Mouse (Mus musculus): Measurements from ENCODE around the gene Ttc23l. TPM values are rescaled to one million over a fixed set of nuclear protein-coding genes. Genes with fewer than 3 reads are reported as not detected.
A peak's percentile ranks its signal among the peaks of the same experiment; 100 is the strongest.
"Not testable (repeated sequence)": the region's sequence is repeated elsewhere in the genome, so short reads cannot be mapped to it uniquely, and the experiment has no call there.

Gene Ttc23l
- not detected for total RNA-seq (2021)
- long read RNA-seq, experiment 1: 0 reads
- long read RNA-seq, experiment 2: 0 reads

- no peak for DNase-seq (ENCODE audit: low spot score in 2 of 2)
These were observed at the start of gene Ttc23l for GRCm38 (mm10) chr15:10558465-10558864. Ttc23l (minus strand) TSS chr15:10558668.

- DNase-seq (ENCODE audit: low spot score in 2 of 2): no peak
These were observed 40.9 kb upstream of the Ttc23l start for GRCm38 (mm10) chr15:10599413-10599812.

GRCm38 (mm10) chr15:10598259-10599225 is 40.1 kb upstream of the Ttc23l start:
- no peak for DNase-seq (ENCODE audit: low spot score in 2 of 2)

- no peak for DNase-seq (ENCODE audit: low spot score in 2 of 2)
These were observed 38.4 kb upstream of the Ttc23l start for GRCm38 (mm10) chr15:10596871-10597270.

GRCm38 (mm10) chr15:10595408-10595807 is 36.9 kb upstream of the Ttc23l start:
- DNase-seq (ENCODE audit: low spot score in 2 of 2): no peak

GRCm38 (mm10) chr15:10594910-10595309 is 36.4 kb upstream of the Ttc23l start:
- no peak for DNase-seq (ENCODE audit: low spot score in 2 of 2)

- DNase-seq (ENCODE audit: low spot score in 2 of 2): no peak
These were observed 34.6 kb upstream of the Ttc23l start for GRCm38 (mm10) chr15:10593094-10593493.

- no peak for DNase-seq (ENCODE audit: low spot score in 2 of 2)
These were observed 28.1 kb upstream of the Ttc23l start for GRCm38 (mm10) chr15:10586565-10586964.

GRCm38 (mm10) chr15:10584359-10585187 is 26.1 kb upstream of the Ttc23l start:
- no peak for DNase-seq (ENCODE audit: low spot score in 2 of 2)

- DNase-seq (ENCODE audit: low spot score in 2 of 2): peak in 1 of 2 experiments; percentile 21
These were observed 24.9 kb upstream of the Ttc23l start for GRCm38 (mm10) chr15:10583408-10583807.

- no peak for DNase-seq (ENCODE audit: low spot score in 2 of 2)
These were observed 20.7 kb upstream of the Ttc23l start for GRCm38 (mm10) chr15:10579159-10579558.

- no peak for DNase-seq (ENCODE audit: low spot score in 2 of 2)
These were observed 8.0 kb upstream of the Ttc23l start for GRCm38 (mm10) chr15:10566486-10566885.

- DNase-seq (ENCODE audit: low spot score in 2 of 2): no peak
These were observed 5.7 kb upstream of the Ttc23l start for GRCm38 (mm10) chr15:10564201-10564600.

- no peak for DNase-seq (ENCODE audit: low spot score in 2 of 2)
These were observed 3.8 kb upstream of the Ttc23l start for GRCm38 (mm10) chr15:10562281-10562680.

GRCm38 (mm10) chr15:10560005-10560404 is 1.5 kb upstream of the Ttc23l start:
- no peak for DNase-seq (ENCODE audit: low spot score in 2 of 2)

- no peak for DNase-seq (ENCODE audit: low spot score in 2 of 2)
These were observed 4.1 kb downstream of the Ttc23l start for GRCm38 (mm10) chr15:10554336-10554735.

- no peak for DNase-seq (ENCODE audit: low spot score in 2 of 2)
These were observed 18.0 kb downstream of the Ttc23l start for GRCm38 (mm10) chr15:10540271-10541088.

- no peak for DNase-seq (ENCODE audit: low spot score in 2 of 2)
These were observed 22.5 kb downstream of the Ttc23l start for GRCm38 (mm10) chr15:10535969-10536368.

GRCm38 (mm10) chr15:10534591-10534990 is 23.9 kb downstream of the Ttc23l start:
- no peak for DNase-seq (ENCODE audit: low spot score in 2 of 2)

GRCm38 (mm10) chr15:10533361-10533760 is 25.1 kb downstream of the Ttc23l start:
- DNase-seq (ENCODE audit: low spot score in 2 of 2): not testable (repeated sequence)

- DNase-seq (ENCODE audit: low spot score in 2 of 2): no peak
These were observed 27.1 kb downstream of the Ttc23l start for GRCm38 (mm10) chr15:10531352-10531751.

Measured in adrenal gland, postnatal 4 days (tissue).